Mouse (Mus musculus) left cerebral cortex, adult 18-20 months (tissue): Measurements from ENCODE around the gene Gm12185. TPM values are rescaled to one million over a fixed set of nuclear protein-coding genes. Genes with fewer than 3 reads are reported as not detected.
"Not testable (repeated sequence)": the region's sequence is repeated elsewhere in the genome, so short reads cannot be mapped to it uniquely, and the experiment has no call there.

Source experiments
- DNase-seq, 2 experiments: peaks; one replicate each; pipeline ENCODE4 v3.0.0; 2021 to 2022; ENCODE audit warnings: low spot score in 2 of 2, mixed read lengths in 1 of 2
- long read RNA-seq, 2 experiments: library from polyadenylated mRNA; stranded (forward); transcript quantifications; one replicate each; pipeline ENCODE4 v2.0.0; 2021
- total RNA-seq, 2 experiments: library from RNA; stranded (reverse); gene quantifications; 2 replicates each; pipeline ENCODE4 v1.2.3; 2021

Gm12185 gene
- total RNA-seq = under 1 TPM; 0.16 to 0.37 TPM
- long read RNA-seq, experiment 1, partial matches to known transcripts = 0 of 1 reads
- long read RNA-seq, experiment 1, other reads (novel, unspliced or antisense) = 1 of 1 reads
- long read RNA-seq, experiment 2 = 0 reads

GRCm38 (mm10) chr11:48991740-48992520 lies at the start of gene Gm12185:
Gm12185 (minus strand) TSS chr11:48992226.
- DNase-seq = not testable (repeated sequence)

- not testable (repeated sequence) for DNase-seq
These were observed 20.0 kb upstream of the Gm12185 start for GRCm38 (mm10) chr11:49012074-49012473.

GRCm38 (mm10) chr11:49006785-49007184 lies 14.8 kb upstream of the Gm12185 start:
- not testable (repeated sequence) for DNase-seq

DNA sequence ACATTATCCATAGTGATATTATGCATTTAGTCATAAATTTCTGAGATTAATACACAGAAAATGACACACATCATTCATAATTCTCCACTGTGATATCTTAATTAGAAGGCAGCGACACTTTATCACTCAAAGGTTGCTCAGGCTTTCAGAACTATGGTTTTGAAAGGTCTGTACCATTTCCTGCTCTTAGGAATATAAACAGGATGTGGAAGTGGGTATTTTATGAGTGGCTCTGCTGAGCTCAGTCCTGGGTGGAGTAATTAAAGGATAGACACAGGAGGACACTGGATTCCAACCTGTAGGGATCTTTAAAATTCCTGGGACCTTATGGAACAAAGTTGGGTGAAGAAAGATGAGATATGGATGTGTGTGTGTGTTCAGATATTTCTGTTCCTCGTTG lies 14.3 kb upstream of the Gm12185 start:
- not testable (repeated sequence) for DNase-seq

- DNase-seq = not testable (repeated sequence)
These were observed 8.4 kb upstream of the Gm12185 start for GRCm38 (mm10) chr11:49000411-49000810.

GRCm38 (mm10) chr11:48994018-48994417 lies 2.0 kb upstream of the Gm12185 start, which contains the start of gene Tgtp1:
Tgtp1 (minus strand) TSS chr11:48994172.
- DNase-seq = not testable (repeated sequence)

GRCm38 (mm10) chr11:48993296-48993695 lies 1.3 kb upstream of the Gm12185 start:
- not testable (repeated sequence) for DNase-seq

GRCm38 (mm10) chr11:48989981-48990380 lies 2.0 kb downstream of the Gm12185 start:
- DNase-seq = not testable (repeated sequence)

DNA sequence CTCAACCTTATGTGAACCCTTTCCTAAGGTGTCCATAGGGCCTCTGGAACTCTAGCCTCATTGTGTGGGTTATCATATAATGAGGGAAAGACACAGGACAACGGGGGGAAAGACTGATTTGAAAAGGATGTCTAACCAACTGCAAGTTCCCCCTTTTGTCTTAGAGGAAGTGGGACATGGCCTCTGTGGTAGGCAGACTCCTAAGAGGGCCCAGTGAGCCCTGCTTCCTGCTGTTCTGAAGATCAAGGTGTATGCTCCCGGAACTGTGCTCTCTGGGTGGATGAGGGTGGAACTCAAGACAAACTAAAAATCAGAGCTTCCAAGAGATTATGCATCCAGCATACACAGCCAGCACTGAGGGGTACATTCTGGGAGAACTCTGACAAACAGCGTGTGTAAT lies 3.8 kb downstream of the Gm12185 start:
- not testable (repeated sequence) for DNase-seq

DNA sequence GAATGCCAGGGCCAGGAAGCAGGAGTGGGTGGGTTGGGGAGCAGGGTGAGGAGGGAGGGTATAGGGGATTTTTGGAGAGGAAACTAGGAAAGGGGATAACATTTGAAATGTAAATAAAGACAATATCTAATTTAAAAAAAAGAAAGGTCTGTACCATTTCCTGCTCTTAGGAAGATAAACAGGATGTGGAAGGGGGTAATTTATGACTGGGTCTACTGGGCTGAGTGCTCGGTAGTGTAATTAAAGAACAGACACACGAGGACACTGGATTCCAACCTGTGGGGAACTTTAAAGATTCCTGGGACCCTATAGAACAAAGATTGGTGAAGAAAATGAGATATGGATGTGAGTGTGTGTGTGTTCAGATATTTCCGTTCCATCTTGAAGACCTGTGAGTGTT lies 9.2 kb downstream of the Gm12185 start:
- DNase-seq = not testable (repeated sequence)

- DNase-seq = not testable (repeated sequence)
These were observed 12.0 kb downstream of the Gm12185 start for GRCm38 (mm10) chr11:48980052-48980451.

GRCm38 (mm10) chr11:48979251-48979650 lies 12.8 kb downstream of the Gm12185 start, which contains the start of gene 9930111J21Rik1:
9930111J21Rik1 (minus strand) TSS chr11:48979398.
- not testable (repeated sequence) for DNase-seq

DNA sequence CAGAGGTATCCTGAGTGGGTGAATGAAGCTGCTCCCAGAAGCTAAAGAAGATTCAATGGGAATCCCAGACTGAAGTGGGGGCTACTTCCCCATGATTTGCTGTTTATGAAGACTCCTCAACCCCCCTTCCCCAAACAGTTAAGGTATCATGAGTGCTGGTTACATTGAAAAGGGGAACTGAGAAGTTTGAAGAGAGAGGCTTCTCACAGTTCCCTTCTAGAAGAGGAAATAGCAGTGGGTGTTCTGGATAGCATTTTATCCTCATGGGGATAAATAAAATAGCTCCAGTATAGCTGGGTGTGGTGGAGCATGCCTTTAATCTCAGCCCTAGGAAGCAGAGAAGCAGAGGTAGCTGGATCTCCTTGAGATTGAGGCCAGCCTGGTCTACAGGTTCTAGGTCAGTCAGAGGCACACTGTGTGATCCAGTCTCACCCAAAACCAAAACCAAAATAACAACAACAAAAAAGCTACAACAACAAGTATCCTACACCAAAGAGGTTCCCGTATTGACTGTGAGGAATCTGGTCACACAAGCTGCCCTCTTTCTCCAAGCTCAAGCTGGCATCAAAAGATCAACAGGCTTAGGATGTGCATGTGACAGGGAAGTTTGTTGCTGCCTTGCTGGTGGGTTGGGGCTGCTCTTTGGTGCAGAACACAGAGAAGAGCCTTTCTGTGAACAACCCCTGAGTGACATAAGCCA lies 13.6 kb downstream of the Gm12185 start, which contains the start of gene Olfr56:
TSS of gene Olfr56 (plus strand) at position 650 of the 700 bp plus-strand sequence.
- DNase-seq = not testable (repeated sequence)

GRCm38 (mm10) chr11:48974686-48975085 lies 17.3 kb downstream of the Gm12185 start:
- not testable (repeated sequence) for DNase-seq

DNA sequence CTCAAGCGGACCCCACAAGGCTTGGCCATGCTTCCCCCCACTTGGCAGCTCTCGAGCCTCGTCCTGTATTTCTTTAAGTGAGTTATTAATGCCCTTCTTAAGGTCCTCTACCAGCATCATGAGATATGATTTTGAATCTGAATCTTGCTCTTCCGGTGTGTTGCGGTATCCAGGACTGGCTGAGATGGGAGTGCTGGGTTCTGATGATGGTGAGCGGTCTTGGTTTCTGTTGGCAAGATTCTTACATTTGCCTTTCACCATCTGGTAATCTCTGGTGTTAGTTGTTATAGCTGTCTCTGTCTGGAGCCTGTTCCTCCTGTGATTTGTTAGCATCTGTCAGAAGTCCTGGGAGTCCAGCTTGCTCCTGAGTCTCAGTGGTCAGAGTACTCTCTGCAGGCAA lies 45.9 kb downstream of the Gm12185 start, which contains the start of gene Psme2b:
TSS of gene Psme2b (minus strand) at position 101 of the 400 bp plus-strand sequence.
- DNase-seq = not testable (repeated sequence)

DNA sequence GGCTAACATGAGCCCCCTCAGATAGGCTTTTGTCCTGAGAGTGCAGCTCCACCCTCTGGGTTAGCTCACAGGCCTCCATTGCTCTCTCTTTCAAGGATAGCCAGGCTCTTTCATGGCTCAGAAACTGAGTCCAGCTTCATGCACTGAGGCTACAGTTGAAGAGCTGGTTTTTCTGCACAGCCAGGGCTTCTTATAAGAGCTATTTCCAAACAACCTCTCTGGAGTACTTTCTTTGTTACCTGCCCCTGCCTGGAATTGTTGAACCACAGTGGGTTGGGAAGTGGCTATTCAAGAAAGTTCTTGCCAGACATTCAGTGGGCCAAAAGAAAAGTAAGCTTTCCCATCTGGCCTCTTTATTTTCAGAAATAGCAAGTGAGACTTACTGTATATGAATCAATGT lies 52.7 kb downstream of the Gm12185 start:
- not testable (repeated sequence) for DNase-seq

GRCm38 (mm10) chr11:48935291-48935690 lies 56.7 kb downstream of the Gm12185 start:
- not testable (repeated sequence) for DNase-seq

DNA sequence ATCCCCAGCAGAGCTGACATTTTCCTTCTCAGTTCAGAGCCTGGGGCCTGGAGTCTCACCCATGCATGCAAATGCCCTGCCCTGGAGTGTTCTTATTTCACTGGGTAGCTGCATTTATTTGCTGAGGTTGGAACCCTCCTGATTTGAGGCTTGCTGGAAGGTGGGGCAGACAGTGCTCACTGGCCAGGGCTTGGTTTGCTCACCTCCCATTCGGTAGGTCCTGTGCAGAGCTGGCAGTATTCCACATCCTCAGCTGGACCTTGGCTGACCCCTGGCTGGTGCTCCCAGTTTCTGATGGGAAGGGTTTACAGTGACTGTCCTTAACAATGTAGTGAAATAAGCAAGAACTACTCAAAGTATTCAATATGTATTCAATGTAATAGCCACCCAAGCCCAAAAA lies 58.1 kb downstream of the Gm12185 start:
- not testable (repeated sequence) for DNase-seq

DNA sequence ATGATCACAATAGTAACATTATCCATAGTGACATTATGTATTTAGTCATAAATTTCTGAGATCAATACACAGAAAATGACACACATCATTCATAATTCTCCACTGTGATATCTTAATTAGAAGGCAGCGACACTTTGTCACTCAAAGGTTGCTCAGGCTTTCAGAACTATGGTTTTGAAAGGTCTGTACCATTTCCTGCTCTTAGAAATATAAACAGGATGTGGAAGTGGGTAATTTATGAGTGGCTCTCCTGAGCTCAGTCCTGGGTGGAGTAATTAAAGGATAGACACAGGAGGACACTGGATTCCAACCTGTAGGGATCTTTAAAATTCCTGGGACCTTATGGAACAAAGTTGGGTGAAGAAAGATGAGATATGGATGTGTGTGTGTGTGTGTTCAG lies 58.6 kb downstream of the Gm12185 start:
- DNase-seq = not testable (repeated sequence)

DNA sequence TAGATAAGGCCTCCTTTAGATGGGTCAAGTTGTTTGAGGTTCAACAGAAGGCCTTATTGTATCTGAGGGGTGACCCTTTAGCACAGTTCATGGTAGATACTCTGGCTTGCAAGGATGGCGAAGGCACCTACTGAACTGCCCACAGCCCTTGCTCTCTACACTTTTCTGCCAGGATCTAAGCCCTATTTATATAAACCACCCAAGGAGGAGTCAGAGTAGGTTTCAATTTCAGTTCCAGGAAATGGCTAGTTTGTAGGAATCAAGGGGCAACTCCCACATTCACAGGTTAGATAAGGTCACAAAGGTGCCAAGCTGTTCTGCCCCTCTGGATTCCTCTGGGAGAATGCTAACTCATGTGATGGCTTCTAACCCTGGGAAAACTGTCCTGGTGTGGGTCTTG lies 64.0 kb downstream of the Gm12185 start:
- DNase-seq = not testable (repeated sequence)

DNA sequence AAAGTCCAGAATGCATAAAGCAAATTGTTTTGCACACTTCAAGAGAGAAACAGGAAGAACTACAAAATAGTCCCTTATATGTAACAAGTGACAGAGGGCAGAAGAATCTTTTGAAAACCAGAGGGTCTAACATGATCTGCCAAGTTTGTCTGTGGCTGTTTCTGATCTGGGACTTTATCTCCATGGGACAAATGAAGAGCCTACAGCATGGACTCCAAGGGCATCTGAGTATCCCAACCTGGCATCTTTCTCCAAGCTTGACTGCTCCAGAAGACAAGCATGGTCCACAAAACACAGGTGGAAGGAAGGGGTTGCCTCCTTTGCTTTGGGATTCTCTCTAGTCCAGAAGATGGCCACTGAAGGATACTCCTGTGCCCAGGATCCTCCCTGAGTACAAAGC lies 65.6 kb downstream of the Gm12185 start:
- DNase-seq = not testable (repeated sequence)
